Mouse (Mus musculus) bone marrow, adult 2 months (tissue): ENCODE measurements around the gene Lsm14a.

Source experiments
- CTCF ChIP-seq: fragments of 200-500 bp; IDR thresholded peaks from 2 replicates; pipeline ENCODE4 v1.5.1; 2011; ENCODE audit warnings: low read length, control low read depth; ENCODE audit not compliant: control insufficient read depth, insufficient read depth
- POLR2A ChIP-seq: fragments of 200-500 bp; IDR thresholded peaks from 2 replicates; pipeline ENCODE4 v1.6.1; 2011; ENCODE audit warnings: low read depth, mild to moderate bottlenecking, control low read depth, low read length, borderline replicate concordance; ENCODE audit not compliant: control insufficient read depth

DNA sequence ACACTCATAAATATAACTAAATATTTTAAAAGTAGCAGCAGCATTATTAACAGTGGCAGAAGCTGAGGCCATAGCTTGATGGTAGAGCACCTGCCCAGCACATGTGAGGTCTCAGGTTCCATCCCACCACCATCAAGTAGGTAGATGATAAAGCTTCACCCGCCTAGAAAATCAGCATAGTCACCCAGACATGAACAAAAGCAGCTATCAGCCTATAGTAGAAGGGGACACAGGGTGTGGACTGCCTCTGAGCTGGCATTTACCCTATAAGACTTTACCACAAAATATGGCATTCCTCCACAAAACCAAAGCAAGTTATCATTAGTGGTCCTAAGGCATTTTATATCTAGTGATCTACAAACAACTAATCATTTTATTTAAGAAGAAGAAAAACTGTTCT lies 90.5 kb downstream of the Lsm14a start:
- TF ChIP-seq POLR2A (no peak), CTCF (no peak)
